Mouse (Mus musculus) urinary bladder, postnatal 4 days (tissue): ENCODE measurements around the gene Pik3r5.

ENCODE experiments used
- DNase-seq, 2 experiments: peaks; one replicate each; pipeline ENCODE4 v3.0.0; 2021 to 2022; ENCODE audit warnings: low spot score in 2 of 2

Gene Pik3r5

DNA sequence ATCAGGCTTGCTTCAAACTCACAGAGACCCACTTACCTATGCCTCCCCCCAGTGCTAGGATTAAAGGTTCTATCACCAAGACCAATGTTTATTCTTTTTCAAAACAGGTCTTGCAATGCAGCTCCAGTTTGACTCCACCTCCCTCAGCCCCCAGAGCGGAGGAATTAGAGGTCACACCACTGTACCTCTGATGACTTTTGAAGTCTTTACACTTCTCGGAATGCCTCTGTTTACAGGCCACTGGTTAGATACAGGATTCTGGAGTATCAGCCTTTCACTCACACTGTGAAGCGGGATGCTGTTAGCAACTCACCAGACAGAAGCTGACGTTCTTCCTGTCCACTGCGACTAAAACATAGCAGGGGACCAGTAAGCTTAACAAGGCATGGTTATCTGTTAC, 30.5 kb upstream of the Pik3r5 start:
- DNase-seq: no peak

GRCm38 (mm10) chr11:68404185-68404584, 27.7 kb upstream of the Pik3r5 start:
- DNase-seq: no peak

DNA sequence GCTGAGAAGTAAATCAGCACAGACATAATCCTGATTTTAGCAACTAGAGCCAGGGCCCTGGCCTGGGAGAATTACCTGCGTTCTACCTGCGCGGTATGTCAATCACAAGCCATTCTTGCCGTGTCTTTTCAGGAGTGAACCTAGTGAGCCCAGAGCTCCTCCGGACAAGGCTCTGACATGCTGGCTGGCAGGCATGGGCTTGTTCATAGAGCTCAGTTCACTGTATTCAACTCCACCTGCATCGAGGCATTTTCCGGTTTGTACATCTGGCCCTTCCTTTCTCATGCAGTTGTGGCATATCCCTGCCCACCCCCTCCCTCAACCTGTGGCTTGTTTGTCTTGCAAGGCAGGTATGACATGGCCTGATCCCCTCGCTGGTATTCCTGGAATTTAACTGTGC, 26.3 kb upstream of the Pik3r5 start:
- no peak for DNase-seq

DNA sequence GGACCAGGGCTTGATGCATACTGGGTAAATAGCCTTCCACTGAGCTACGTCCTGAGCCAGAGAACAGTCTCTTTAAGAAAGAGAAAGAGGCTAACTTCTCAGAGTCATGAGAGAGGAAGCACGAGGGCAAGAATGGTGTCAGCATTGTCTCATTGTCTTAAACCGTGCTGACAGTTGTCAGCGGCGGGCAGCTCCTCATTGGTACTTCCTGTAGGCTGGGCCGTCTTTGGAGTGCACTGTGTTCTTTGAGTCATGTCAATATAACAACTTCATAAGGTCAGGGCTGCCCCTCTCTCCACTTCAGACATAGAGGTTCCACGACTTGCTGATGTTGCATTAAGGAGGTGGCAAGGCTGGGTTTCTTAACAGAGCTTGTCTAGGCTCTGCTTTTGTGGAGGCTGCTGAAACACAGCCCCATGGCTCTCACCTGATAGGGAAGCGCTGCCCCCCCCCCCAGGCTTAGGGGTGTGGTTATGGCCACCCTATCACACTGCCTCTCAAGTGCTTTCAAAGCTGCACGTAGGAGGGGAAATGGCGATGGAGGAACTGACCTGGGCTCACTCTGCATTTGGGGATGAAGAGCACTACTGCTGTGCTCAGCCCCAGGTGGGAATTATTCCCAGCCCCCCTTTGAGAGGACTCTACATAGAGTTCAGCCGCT, 24.5 kb upstream of the Pik3r5 start:
- no peak for DNase-seq

DNA sequence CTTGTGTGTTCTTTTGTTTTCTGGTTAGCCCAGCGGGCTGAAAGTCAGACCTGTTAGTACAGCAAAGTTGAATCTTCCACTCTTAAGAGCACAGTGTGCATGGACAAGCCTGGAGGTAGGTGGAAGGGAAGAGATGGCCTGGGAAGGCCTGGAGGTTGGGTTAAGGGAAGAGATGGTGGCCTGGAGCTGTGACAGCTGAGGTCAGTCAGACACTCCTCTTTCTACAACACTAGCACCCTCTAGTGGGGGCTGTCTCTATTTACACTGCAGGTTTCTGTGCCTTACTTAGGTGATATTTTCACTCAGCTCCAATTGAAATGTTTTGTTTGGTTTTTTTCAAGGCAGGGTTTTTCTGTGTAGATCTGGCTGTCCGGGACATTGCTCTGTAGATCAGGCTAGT, 23.8 kb upstream of the Pik3r5 start:
- peak; percentile 36 to 74 for DNase-seq

GRCm38 (mm10) chr11:68417001-68417400, 14.9 kb upstream of the Pik3r5 start:
- DNase-seq: no peak

GRCm38 (mm10) chr11:68417831-68418230, 14.1 kb upstream of the Pik3r5 start:
- no peak for DNase-seq

GRCm38 (mm10) chr11:68425492-68426315, 6.2 kb upstream of the Pik3r5 start:
- no peak for DNase-seq

- no peak for DNase-seq
These were observed 4.8 kb upstream of the Pik3r5 start for GRCm38 (mm10) chr11:68427083-68427570.

DNA sequence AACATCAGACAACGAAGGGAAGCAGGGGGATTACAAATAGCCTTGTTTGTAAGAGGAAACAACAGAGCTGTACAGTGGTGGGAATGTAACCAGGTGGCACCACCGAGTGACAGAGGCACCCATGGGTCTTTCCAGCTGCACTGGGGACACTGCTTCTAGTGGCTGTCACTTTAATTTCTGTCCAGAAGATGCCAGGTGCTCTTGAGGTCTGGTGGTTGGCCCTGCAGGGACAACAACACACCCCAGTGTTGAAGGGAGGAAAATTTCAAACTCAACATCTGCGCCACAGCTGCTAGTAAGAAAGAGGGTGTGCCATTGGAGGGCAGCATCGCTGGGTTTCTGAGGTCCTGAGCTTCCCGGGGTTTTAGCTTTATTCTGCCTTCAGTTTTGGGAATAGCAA, 1.3 kb upstream of the Pik3r5 start:
- DNase-seq: no peak

DNA sequence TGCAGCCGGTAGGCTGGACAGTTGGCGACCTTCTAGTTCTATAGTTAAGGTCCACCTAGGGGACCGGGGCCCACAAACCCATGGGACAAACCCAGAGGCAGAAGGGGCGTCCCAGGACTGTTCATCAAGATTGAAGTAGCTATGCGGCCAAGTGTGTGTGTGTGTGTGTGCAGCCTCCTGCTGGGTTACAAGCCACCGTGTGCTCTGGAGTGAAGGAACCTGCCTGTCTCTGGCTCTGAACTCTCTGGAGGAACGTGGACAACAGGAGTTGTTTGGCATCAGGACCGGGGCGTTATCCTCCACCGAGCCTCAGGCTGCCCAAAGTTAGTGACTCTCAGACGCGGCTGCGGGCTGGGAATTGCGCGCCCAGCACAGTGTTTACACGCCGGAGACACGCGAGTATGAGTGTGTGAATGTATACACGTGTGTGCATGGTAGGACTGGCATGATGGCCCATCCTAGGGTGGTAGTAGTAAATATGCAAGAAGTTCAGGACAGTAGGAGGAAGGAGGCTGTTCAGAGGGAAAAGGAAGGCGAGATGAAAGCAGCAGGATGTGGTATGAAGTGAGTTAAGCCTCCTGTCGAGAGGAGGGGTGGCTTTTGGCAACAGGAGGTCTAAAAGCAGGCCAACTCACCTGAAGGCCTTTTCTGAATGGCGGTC, 570 bp downstream of the Pik3r5 start:
- no peak for DNase-seq

GRCm38 (mm10) chr11:68433534-68433933, 1.6 kb downstream of the Pik3r5 start:
- DNase-seq: no peak

DNA sequence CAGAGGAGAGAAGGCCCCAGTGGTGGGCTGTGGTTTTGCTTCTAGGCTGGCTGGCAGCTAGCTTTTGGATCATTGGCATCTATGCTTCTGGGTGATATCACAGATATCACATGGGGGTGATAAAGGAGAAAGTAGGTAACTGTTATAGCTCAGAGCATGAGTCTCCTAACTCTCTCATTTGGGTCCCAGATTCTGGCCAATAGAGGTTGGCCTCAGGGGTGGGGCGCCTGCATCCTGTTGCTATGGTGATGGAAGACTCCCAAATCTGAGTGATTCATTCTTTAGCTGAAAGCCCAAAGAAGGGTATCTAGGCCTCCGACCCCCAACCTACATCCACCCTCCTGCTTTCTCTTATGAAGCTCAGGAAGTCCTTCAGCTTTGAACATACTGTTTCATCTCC, 2.8 kb downstream of the Pik3r5 start:
- DNase-seq: no peak

- DNase-seq: no peak
These were observed 3.7 kb downstream of the Pik3r5 start for GRCm38 (mm10) chr11:68435601-68436000.

GRCm38 (mm10) chr11:68436376-68436775, 4.5 kb downstream of the Pik3r5 start:
- no peak for DNase-seq

DNA sequence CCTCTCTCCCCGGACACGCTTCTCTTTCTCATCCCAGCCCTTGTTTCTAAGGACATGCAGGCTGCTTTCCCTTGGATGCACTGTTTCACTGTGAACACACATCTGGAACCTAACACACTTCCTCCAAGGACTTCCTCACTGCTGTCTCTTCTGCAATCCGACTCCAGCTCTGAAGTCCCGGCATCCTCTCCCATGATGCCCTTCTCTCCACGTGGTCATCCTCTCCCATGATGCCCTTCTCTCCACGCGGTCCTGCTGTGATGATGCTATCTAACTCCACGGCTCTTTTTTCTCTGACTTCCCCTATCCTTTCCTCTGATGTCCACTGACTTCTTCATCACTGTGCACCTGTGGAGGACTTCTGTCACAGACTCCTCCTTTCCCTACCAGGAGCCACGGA, 8.2 kb downstream of the Pik3r5 start:
- no peak for DNase-seq

DNA sequence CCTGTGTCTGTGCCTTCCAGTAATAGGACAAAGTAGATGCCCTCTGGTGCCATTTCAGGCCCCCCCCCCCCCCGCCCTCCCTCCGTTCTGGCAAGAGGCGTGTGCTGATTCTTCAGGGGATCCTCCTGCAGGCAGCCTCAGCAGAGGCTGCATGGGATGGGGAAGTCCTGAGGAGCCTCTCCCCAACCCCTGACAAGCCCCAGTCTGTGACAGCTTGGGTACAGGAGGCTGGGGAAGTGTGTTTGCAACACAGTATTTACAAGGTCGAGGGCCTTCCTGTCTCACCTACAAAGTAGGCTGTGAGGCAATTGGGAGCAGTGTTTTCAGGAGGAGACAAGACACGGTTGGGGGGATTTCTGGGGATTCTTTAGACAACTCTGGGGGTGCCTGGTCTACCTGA, 9.0 kb downstream of the Pik3r5 start:
- no peak for DNase-seq

- no peak for DNase-seq
These were observed 10.4 kb downstream of the Pik3r5 start for GRCm38 (mm10) chr11:68442346-68442745.

GRCm38 (mm10) chr11:68442983-68443638, 11.2 kb downstream of the Pik3r5 start:
- no peak for DNase-seq

- no peak for DNase-seq
These were observed 14.0 kb downstream of the Pik3r5 start for GRCm38 (mm10) chr11:68445901-68446300.

- no peak for DNase-seq
These were observed 14.6 kb downstream of the Pik3r5 start for GRCm38 (mm10) chr11:68446547-68446946.

GRCm38 (mm10) chr11:68447242-68447641, 15.3 kb downstream of the Pik3r5 start:
- no peak for DNase-seq
